Mouse (Mus musculus) MEL (cell line): Measurements from ENCODE around the gene Olfr1228.

ENCODE experiments used
- CHD2 ChIP-seq: IDR thresholded peaks from 2 replicates; pipeline ENCODE4 v1.6.1; 2011; ENCODE audit warnings: low read length, improper control_type of control experiment
- GATA1 ChIP-seq: IDR thresholded peaks from 2 replicates; pipeline ENCODE4 v1.6.1; 2011; ENCODE audit warnings: low read depth, low read length, improper control_type of control experiment
- POLR2A ChIP-seq, 2 experiments: IDR thresholded peaks; 2 replicates each; pipeline ENCODE4 v1.6.1; 2011 to 2012; ENCODE audit warnings: low read length in 2 of 2, mild to moderate bottlenecking in 2 of 2, control low read depth in 1 of 2, improper control_type of control experiment in 1 of 2, low read depth in 1 of 2, moderate library complexity in 1 of 2; ENCODE audit not compliant: control insufficient read depth in 1 of 2, insufficient read depth in 1 of 2, poor library complexity in 1 of 2
- SMC3 ChIP-seq: IDR thresholded peaks from 2 replicates; pipeline ENCODE4 v1.6.1; 2011; ENCODE audit warnings: low read depth, low read length, improper control_type of control experiment
- TAL1 ChIP-seq: IDR thresholded peaks from 2 replicates; pipeline ENCODE4 v1.6.1; 2012; ENCODE audit warnings: mild to moderate bottlenecking, inconsistent platforms, low read length, moderate library complexity, mixed read lengths
- ZKSCAN1 ChIP-seq: IDR thresholded peaks from 2 replicates; pipeline ENCODE4 v1.6.1; 2012; ENCODE audit warnings: low read depth, mild to moderate bottlenecking, inconsistent platforms, low read length, improper control_type of control experiment, moderate library complexity

DNA sequence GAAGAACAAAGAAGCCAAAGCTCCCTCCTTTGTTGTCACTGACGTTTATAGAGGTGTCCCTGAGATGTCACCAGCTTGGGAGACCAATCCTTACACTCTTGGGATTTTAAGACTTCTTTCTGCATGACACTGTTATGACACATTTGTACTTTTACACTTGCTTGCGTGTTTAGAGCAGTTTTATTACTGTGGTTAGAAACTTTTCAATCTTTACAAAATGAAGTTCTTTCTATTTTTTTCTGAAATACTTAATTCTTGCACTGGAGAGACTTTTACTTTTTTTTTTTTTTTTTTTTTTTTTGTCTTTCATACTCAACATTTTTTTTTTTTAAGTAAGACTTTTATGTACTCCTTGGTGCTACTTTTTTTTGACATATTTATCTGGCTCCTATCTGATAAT is 53.9 kb downstream of the Olfr1228 start, which contains the start of gene Olfr1226:
- TF ChIP-seq CHD2, result no peak
- TF ChIP-seq GATA1, result no peak
- TF ChIP-seq POLR2A (IDR thresholded peaks at IDR 0.05; ENCODE audit: control insufficient read depth in 1 of 2, insufficient read depth in 1 of 2, low read depth in 1 of 2, low read length in 2 of 2, poor library complexity in 1 of 2), result no peak
- no peak for TF ChIP-seq TAL1
- TF ChIP-seq SMC3, result no peak
- no peak for TF ChIP-seq ZKSCAN1
